Mouse (Mus musculus): ENCODE data around the gene Pik3c2b. TPM values are rescaled to one million over a fixed set of nuclear protein-coding genes. Genes with fewer than 3 reads are reported as not detected.

The Pik3c2b gene
- polyA plus RNA-seq, 1 experiment from 2014 or later, result 11.1 TPM

DNA sequence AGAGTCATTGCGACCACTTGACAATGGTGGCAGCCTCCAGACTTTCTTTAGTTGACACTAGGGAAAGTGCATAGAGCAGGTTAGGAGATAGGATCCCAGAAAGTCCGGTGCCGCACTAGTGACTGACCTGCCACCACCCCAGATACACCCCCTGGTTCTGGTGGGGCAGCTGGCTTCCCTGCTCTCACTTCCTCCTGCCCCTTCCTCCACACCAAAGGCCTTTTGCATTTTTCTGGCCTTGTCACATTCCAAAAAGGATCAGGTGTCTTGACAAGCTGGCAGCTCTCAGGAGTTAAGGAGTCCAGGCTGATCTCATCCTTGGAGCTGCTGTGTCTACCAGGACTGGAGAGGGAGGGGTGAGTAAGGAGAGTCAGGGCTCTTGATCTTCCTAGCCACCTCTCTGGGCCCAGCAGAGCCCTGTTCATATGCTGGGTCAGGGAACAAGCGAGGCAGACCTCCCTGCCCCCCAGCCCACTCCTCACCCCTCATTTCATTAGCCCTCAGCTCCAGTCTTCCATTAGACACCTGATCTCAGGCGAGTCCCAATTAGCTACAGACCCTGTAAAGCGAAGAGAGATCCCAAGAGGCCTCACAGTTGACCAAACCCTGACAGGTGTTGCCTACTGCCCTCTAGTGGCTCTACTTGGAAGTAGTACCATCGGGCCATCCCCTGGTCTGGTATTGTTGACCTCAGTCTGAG, 41.9 kb downstream of the Pik3c2b start:
- Histone ChIP-seq H3K9ac (replicated peaks) (no peak overlapping the region), H3K9me3 (replicated peaks) (no peaks in the 10 kb centered on the region), H3K36me3 (peaks cover 63% of the 10 kb centered on the region), H3K4me3 (replicated peaks) (no peak overlapping the region), H3K27ac (replicated peaks) (no peak overlapping the region), H3K4me1 (0 out of 2 replicates have a peak, but pooled peaks cover 4% of the 10 kb centered on the region), H3K4me2 (no peak overlapping the region), H3K27me3 (replicated peaks) (no peaks in the 10 kb centered on the region)
- peak; percentile 47; the same call in 1 of the 2 replicates for ATAC-seq (ENCODE audit: low FRiP score)
- 47% methylated on average over 7 of the region's 7 CpGs for WGBS

DNA sequence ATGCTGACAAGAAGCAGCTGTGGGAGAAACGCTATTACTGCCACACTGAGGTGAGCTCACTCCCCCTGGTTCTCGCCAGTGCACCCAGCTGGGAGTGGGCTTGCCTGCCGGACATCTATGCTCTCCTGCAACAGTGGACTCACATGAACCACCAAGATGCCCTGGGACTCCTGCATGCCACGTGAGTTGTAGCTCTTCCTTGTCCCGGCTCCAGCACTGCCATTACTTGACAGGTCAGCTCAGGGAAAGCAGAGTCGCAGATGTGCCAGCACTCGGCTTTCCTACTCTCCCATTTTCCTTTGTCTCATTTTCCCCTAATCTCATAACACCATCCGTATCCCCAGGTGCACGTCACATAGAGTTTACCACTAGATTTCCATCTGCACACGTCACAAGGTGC, 42.7 kb downstream of the Pik3c2b start:
- H3K4me3 ChIP-seq (replicated peaks), result no peak overlapping the region
- no peak for ATAC-seq (ENCODE audit: low FRiP score)
- H3K27me3 ChIP-seq (replicated peaks), result no peaks in the 10 kb centered on the region
- WGBS, result 84% methylated on average over 10 of the region's 10 CpGs
- no peak overlapping the region for H3K4me2 ChIP-seq
- no peak overlapping the region for H3K27ac ChIP-seq (replicated peaks)
- peaks cover 60% of the 10 kb centered on the region for H3K36me3 ChIP-seq
- H3K9me3 ChIP-seq (replicated peaks), result no peaks in the 10 kb centered on the region
- no peak overlapping the region for H3K9ac ChIP-seq (replicated peaks)
- 0 out of 2 replicates have a peak, but pooled peaks cover 4% of the 10 kb centered on the region for H3K4me1 ChIP-seq

- WGBS, result 92% methylated on average over 4 of the region's 4 CpGs
- no peak overlapping the region for H3K4me2 ChIP-seq
- no peak overlapping the region for H3K9ac ChIP-seq (replicated peaks)
- H3K9me3 ChIP-seq (replicated peaks), result no peaks in the 10 kb centered on the region
- H3K4me3 ChIP-seq (replicated peaks), result no peak overlapping the region
- no peaks in the 10 kb centered on the region for H3K27me3 ChIP-seq (replicated peaks)
- 0 out of 2 replicates have a peak, but pooled peaks cover 4% of the 10 kb centered on the region for H3K4me1 ChIP-seq
- H3K27ac ChIP-seq (replicated peaks), result no peak overlapping the region
- ATAC-seq (ENCODE audit: low FRiP score), result no peak
- H3K36me3 ChIP-seq, result peaks cover 62% of the 10 kb centered on the region
Measured at GRCm38 (mm10) chr1:133089415-133089814, 43.9 kb downstream of the Pik3c2b start.

- H3K4me1 ChIP-seq, result 0 out of 2 replicates have a peak, but pooled peaks cover 4% of the 10 kb centered on the region
- ATAC-seq (ENCODE audit: low FRiP score), result no peak
- H3K4me2 ChIP-seq, result no peak overlapping the region
- H3K36me3 ChIP-seq, result peaks cover 71% of the 10 kb centered on the region
- H3K9ac ChIP-seq (replicated peaks), result no peak overlapping the region
- H3K4me3 ChIP-seq (replicated peaks), result no peak overlapping the region
- WGBS, result 88% methylated on average over 6 of the region's 6 CpGs
- no peak overlapping the region for H3K27ac ChIP-seq (replicated peaks)
- H3K27me3 ChIP-seq (replicated peaks), result no peaks in the 10 kb centered on the region
- H3K9me3 ChIP-seq (replicated peaks), result no peaks in the 10 kb centered on the region
Measured at GRCm38 (mm10) chr1:133090641-133091040, 45.2 kb downstream of the Pik3c2b start.

DNA sequence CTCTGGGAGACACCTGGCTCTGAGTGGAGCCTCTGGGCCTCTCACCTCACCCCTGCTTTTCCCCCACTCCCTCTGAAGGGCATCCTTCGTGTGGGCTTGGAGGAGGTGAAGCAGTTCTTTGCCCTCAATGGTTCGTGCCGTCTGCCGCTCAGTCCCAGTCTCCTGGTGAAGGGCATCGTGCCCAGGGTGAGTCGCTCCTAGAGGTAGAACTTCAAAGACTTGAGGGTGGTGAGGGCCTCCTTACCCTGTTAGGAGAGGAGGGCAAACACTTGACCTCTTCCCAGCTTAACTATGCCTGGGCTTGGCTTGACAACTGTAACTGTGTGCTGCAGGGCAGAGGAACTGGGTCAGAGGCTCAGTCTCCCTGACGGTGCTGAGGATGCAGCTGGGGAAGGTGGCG, 46.0 kb downstream of the Pik3c2b start:
- H3K27me3 ChIP-seq (replicated peaks), result no peaks in the 10 kb centered on the region
- WGBS, result 94% methylated on average over 8 of the region's 8 CpGs
- no peak overlapping the region for H3K27ac ChIP-seq (replicated peaks)
- no peak overlapping the region for H3K4me2 ChIP-seq
- no peak for ATAC-seq (ENCODE audit: low FRiP score)
- 0 out of 2 replicates have a peak, but pooled peaks cover 4% of the 10 kb centered on the region for H3K4me1 ChIP-seq
- H3K9me3 ChIP-seq (replicated peaks), result no peaks in the 10 kb centered on the region
- H3K36me3 ChIP-seq, result peaks cover 76% of the 10 kb centered on the region
- H3K4me3 ChIP-seq (replicated peaks), result no peak overlapping the region
- no peak overlapping the region for H3K9ac ChIP-seq (replicated peaks)

DNA sequence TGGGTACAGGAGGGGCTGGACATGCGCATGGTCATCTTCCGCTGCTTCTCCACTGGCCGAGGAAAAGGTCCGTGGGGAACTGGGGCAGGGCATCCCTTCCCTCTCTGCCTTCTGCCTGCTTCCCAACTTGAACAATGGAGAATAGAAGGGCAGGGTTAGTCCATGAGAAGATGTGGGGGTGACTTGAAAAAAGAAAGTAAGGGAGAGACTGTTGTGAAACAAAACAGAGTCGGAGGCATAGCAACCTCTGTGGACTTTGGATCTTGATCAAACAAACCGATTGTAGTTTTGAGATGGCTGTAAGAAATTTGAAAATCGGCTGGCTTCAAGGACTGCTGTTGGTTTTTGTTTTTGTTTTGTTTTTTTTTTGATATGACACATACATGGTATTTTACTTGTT, 48.3 kb downstream of the Pik3c2b start:
- Histone ChIP-seq H3K9ac (replicated peaks) (no peak overlapping the region), H3K27ac (replicated peaks) (no peak overlapping the region), H3K36me3 (peaks cover 79% of the 10 kb centered on the region), H3K27me3 (replicated peaks) (no peaks in the 10 kb centered on the region), H3K4me3 (replicated peaks) (no peak overlapping the region), H3K9me3 (replicated peaks) (no peaks in the 10 kb centered on the region), H3K4me2 (no peak overlapping the region), H3K4me1 (no peaks in the 10 kb centered on the region)
- 91% methylated on average over 7 of the region's 7 CpGs for WGBS
- no peak for ATAC-seq (ENCODE audit: low FRiP score)

- no peak overlapping the region for H3K4me3 ChIP-seq (replicated peaks)
- no peaks in the 10 kb centered on the region for H3K9me3 ChIP-seq (replicated peaks)
- H3K36me3 ChIP-seq, result peaks cover 85% of the 10 kb centered on the region
- WGBS, result 50% methylated on average over 17 of the region's 17 CpGs
- ATAC-seq (ENCODE audit: low FRiP score), result no peak
- H3K9ac ChIP-seq (replicated peaks), result no peak overlapping the region
- no peaks in the 10 kb centered on the region for H3K27me3 ChIP-seq (replicated peaks)
- no peak overlapping the region for H3K4me2 ChIP-seq
- H3K4me1 ChIP-seq, result no peaks in the 10 kb centered on the region
- H3K27ac ChIP-seq (replicated peaks), result no peak overlapping the region
Measured at GRCm38 (mm10) chr1:133100980-133101798, 55.7 kb downstream of the Pik3c2b start.

- peaks cover 81% of the 10 kb centered on the region for H3K36me3 ChIP-seq
- H3K27me3 ChIP-seq (replicated peaks), result no peaks in the 10 kb centered on the region
- H3K9ac ChIP-seq (replicated peaks), result no peak overlapping the region
- ATAC-seq (ENCODE audit: low FRiP score), result no peak
- H3K27ac ChIP-seq (replicated peaks), result no peak overlapping the region
- H3K4me1 ChIP-seq, result no peaks in the 10 kb centered on the region
- H3K4me2 ChIP-seq, result no peak overlapping the region
- no peaks in the 10 kb centered on the region for H3K9me3 ChIP-seq (replicated peaks)
- no peak overlapping the region for H3K4me3 ChIP-seq (replicated peaks)
- 84% methylated on average over 5 of the region's 5 CpGs for WGBS
Measured at GRCm38 (mm10) chr1:133102108-133102507, 56.6 kb downstream of the Pik3c2b start.

GRCm38 (mm10) chr1:133103315-133103714, 57.8 kb downstream of the Pik3c2b start:
- Histone ChIP-seq H3K9ac (replicated peaks) (no peak overlapping the region), H3K4me1 (no peaks in the 10 kb centered on the region), H3K27me3 (replicated peaks) (no peaks in the 10 kb centered on the region), H3K27ac (replicated peaks) (no peak overlapping the region), H3K36me3 (peaks cover 80% of the 10 kb centered on the region), H3K4me2 (no peak overlapping the region), H3K9me3 (replicated peaks) (no peaks in the 10 kb centered on the region), H3K4me3 (replicated peaks) (no peak overlapping the region)
- ATAC-seq (ENCODE audit: low FRiP score), result no peak
- 96% methylated on average over 7 of the region's 7 CpGs for WGBS

- Histone ChIP-seq H3K27ac (replicated peaks) (no peak overlapping the region), H3K4me3 (replicated peaks) (no peak overlapping the region), H3K4me2 (no peak overlapping the region), H3K36me3 (peaks cover 74% of the 10 kb centered on the region), H3K9ac (replicated peaks) (no peak overlapping the region), H3K27me3 (replicated peaks) (no peaks in the 10 kb centered on the region), H3K9me3 (replicated peaks) (no peaks in the 10 kb centered on the region), H3K4me1 (no peaks in the 10 kb centered on the region)
- ATAC-seq (ENCODE audit: low FRiP score), result no peak
- 89% methylated on average over 6 of the region's 6 CpGs for WGBS
Measured at GRCm38 (mm10) chr1:133103871-133104270, 58.4 kb downstream of the Pik3c2b start.

DNA sequence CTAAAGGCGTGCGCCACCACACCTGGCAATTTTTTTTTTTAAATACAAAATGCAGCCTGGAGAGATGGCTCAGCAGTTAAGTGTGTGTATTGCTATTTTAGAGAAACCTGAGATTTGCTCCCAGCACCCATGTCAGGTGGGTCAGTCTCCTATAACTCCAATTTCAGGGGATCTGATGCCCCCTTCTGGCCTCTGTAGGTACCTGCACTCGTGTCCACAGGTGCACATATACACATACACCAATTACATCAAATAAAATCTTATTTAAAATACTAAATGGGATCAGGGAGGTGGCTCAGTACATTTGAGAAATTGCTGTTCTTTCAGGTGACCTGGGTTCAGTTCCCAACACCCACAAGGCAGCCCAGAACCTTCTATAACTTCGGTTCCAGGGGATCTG, 70.6 kb downstream of the Pik3c2b start:
- H3K9me3 ChIP-seq (replicated peaks), result no peaks in the 10 kb centered on the region
- H3K4me3 ChIP-seq (replicated peaks), result no peak overlapping the region
- WGBS, result 93% methylated on average over 4 of the region's 4 CpGs
- no peaks in the 10 kb centered on the region for H3K27me3 ChIP-seq (replicated peaks)
- no peak overlapping the region for H3K4me2 ChIP-seq
- no peak overlapping the region for H3K9ac ChIP-seq (replicated peaks)
- H3K36me3 ChIP-seq, result no peaks in the 10 kb centered on the region
- no peaks in the 10 kb centered on the region for H3K4me1 ChIP-seq
- ATAC-seq (ENCODE audit: low FRiP score), result no peak
- H3K27ac ChIP-seq (replicated peaks), result no peak overlapping the region

DNA sequence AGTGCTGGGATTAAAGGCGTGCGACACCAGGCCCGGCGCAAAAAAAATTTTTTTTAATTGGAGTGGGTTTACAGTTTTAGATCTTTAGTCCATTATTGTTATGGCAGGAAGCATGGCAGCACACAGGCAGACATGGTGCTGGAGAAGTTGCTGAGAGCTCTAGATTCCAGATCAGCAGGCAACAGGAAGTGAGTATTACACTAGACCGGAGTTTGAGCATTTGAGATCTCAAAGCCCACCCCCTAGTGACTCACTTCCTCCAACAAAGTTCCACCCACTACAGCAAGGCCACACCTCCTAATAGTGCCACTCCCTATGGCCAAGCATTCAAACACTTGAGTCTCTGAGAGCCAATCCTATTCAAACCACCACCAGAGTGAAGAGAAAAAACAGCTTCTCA, 72.7 kb downstream of the Pik3c2b start:
- no peak for ATAC-seq (ENCODE audit: low FRiP score)
- H3K4me3 ChIP-seq (replicated peaks), result no peak overlapping the region
- no peak overlapping the region for H3K27ac ChIP-seq (replicated peaks)

More for the DNA sequence above, 72.7 kb downstream of the Pik3c2b start:
- no peak overlapping the region for H3K9ac ChIP-seq (replicated peaks)
- H3K36me3 ChIP-seq, result no peaks in the 10 kb centered on the region
- WGBS, result 90% methylated on average over 5 of the region's 5 CpGs
- H3K4me1 ChIP-seq, result no peaks in the 10 kb centered on the region
- H3K9me3 ChIP-seq (replicated peaks), result no peaks in the 10 kb centered on the region
- no peak overlapping the region for H3K4me2 ChIP-seq
- no peaks in the 10 kb centered on the region for H3K27me3 ChIP-seq (replicated peaks)

Measured in neural tube, embryonic 15.5 days (tissue).